Mouse (Mus musculus): ENCODE results near the gene Hk3.

- TF ChIP-seq CTCF (IDR thresholded peaks at IDR 0.05; ENCODE audit: low read depth, low read length) = no peak
- no peak for TF ChIP-seq POLR2AphosphoS5 (IDR thresholded peaks at IDR 0.05; ENCODE audit: insufficient replicate concordance, low read depth, low read length)
- no peak for TF ChIP-seq GATA1 (IDR thresholded peaks at IDR 0.05; ENCODE audit: borderline replicate concordance, low read length)
Observed at GRCm38 (mm10) chr13:54987405-54987804, 33.8 kb downstream of the Hk3 start.

All from G1E (cell line).